9 mouse cellular contexts compared by ENCODE assay signal in the genomic region with DNA sequence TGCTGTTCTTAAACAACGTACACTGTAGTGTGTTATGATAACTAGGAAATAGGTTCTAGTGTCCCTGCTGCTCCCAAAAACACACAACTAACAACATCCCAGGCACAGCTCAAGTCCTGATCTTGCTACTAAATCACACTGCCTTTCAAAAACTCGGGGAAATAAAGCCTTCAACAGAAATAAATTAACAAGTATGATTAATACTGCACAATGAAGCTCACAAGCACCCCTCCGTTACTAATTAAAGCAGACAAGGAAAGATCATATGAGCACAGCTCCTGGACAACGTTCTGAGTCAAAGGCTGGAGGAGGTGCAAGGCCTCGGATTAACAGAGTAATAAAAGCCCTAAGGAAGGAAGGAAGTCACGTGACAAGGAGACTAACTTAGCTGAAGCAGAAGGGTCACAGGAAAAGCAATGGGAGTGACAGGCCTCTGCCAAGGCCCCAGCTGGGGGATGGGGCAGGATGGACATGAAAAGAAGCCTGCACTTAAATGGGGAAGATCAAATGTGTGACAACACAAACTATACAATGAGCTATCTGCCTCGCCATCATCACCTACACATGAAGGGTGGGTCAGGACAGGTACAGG. TPM values are rescaled to one million over a fixed set of nuclear protein-coding genes. Genes with fewer than 3 reads are reported as not detected.
DNase-seq lines count a peak whose midpoint lies in the region; ATAC-seq and TF ChIP-seq lines count a peak whose summit lies in the region.
"Had no signal": no experiment of that assay in that cellular context is flagged by ENCODE, and none has a peak within 500 bp of the region (broad histone marks: within the 10 kb centered on the region; RNA-seq: fewer than 3 reads in every experiment).

No protein-coding gene starts in this region.

- peak overlapping the region; percentile 21; the same call in 1 of the 2 replicates for H3K9ac ChIP-seq in forebrain, embryonic 14.5 days (ENCODE audit: low read length)
- H3K9ac ChIP-seq in forebrain, embryonic 16.5 days (replicated peaks; ENCODE audit: low read depth, low read length): no peak overlapping the region
- H3K9ac ChIP-seq in liver, embryonic 14.5 days (replicated peaks): peak overlapping the region; percentile 56
- H3K9ac ChIP-seq: hindbrain, embryonic 15.5 days had no signal

- TF ChIP-seq CTCF in C2C12 (IDR thresholded peaks at IDR 0.05; ENCODE audit: control insufficient read depth, insufficient read depth, insufficient read length): no peak
- TF ChIP-seq CTCF in liver, embryonic 14.5 days (IDR thresholded peaks at IDR 0.05; ENCODE audit: low read depth): no peak

- no peaks in the 10 kb centered on the region for H3K36me3 ChIP-seq in forebrain, embryonic 14.5 days (ENCODE audit: control insufficient read depth, insufficient read depth, low read length)
- no peaks in the 10 kb centered on the region for H3K36me3 ChIP-seq in forebrain, embryonic 16.5 days (ENCODE audit: control insufficient read depth, insufficient read depth)
- H3K36me3 ChIP-seq in C2C12 (ENCODE audit: control insufficient read depth, insufficient read depth): no peaks in the 10 kb centered on the region
- H3K36me3 ChIP-seq in embryonic facial prominence, embryonic 10.5 days (replicated peaks): no peaks in the 10 kb centered on the region
- no peaks in the 10 kb centered on the region for H3K36me3 ChIP-seq in liver, embryonic 14.5 days (replicated peaks; ENCODE audit: control insufficient read depth, insufficient read depth, low read depth)
- H3K36me3 ChIP-seq: hindbrain, embryonic 15.5 days had no signal

- no peaks in the 10 kb centered on the region for H3K4me1 ChIP-seq in forebrain, embryonic 14.5 days (ENCODE audit: control insufficient read depth, insufficient read depth, low read length)
- H3K4me1 ChIP-seq in forebrain, embryonic 16.5 days (replicated peaks; ENCODE audit: control insufficient read depth, insufficient read depth, low read length): peaks cover 6% of the 10 kb centered on the region
- peaks cover 15% of the 10 kb centered on the region for H3K4me1 ChIP-seq in embryonic facial prominence, embryonic 10.5 days
- peaks cover 16 to 17% of the 10 kb centered on the region in 2 experiments for H3K4me1 ChIP-seq in liver, embryonic 14.5 days (replicated peaks; ENCODE audit: control insufficient read depth in 2 of 2, insufficient read depth in 2 of 2, low read length in 1 of 2)

- no peak for DNase-seq in forebrain, embryonic 14.5 days (ENCODE audit: low spot score)
- DNase-seq in embryonic facial prominence, embryonic 10.5 days (ENCODE audit: low spot score): peak; percentile 14
- DNase-seq in heart, postnatal 4 days: peak; percentile 24
- DNase-seq in liver, embryonic 14.5 days (ENCODE audit: low read depth in 3 of 3, low spot score in 3 of 3): no peak
- no peak for DNase-seq in natural killer cell, adult 2 months (ENCODE audit: low spot score in 2 of 2)
- DNase-seq in spleen, postnatal 14 days (ENCODE audit: low spot score in 2 of 2): no peak

- H3K4me3 ChIP-seq in forebrain, embryonic 14.5 days (ENCODE audit: low read depth, low read length): no peak overlapping the region
- H3K4me3 ChIP-seq in forebrain, embryonic 16.5 days (replicated peaks; ENCODE audit: low read length): no peak overlapping the region
- H3K4me3 ChIP-seq in C2C12 (ENCODE audit: insufficient read depth, poor library complexity, severe bottlenecking): no peak overlapping the region
- no peak overlapping the region for H3K4me3 ChIP-seq in embryonic facial prominence, embryonic 10.5 days
- no peak overlapping the region; a peak in 1 of 4 replicates for H3K4me3 ChIP-seq in liver, embryonic 14.5 days (ENCODE audit: insufficient read depth in 1 of 2, low read depth in 2 of 2, low read length in 2 of 2)
- H3K4me3 ChIP-seq: hindbrain, embryonic 15.5 days had no signal

- WGBS in forebrain, embryonic 14.5 days: 28% methylated on average over 7 of the region's 7 CpGs
- WGBS in forebrain, embryonic 16.5 days: 39% methylated on average over 7 of the region's 7 CpGs
- WGBS in embryonic facial prominence, embryonic 10.5 days: 54% methylated on average over 7 of the region's 7 CpGs
- WGBS in liver, embryonic 14.5 days (ENCODE audit: insufficient replicate concordance): 22% methylated on average over 7 of the region's 7 CpGs

- no peaks in the 10 kb centered on the region for H3K27me3 ChIP-seq in forebrain, embryonic 14.5 days (replicated peaks; ENCODE audit: control insufficient read depth, insufficient read depth, low read length)
- no peaks in the 10 kb centered on the region for H3K27me3 ChIP-seq in forebrain, embryonic 16.5 days (replicated peaks; ENCODE audit: control insufficient read depth, insufficient read depth, low read length)
- H3K27me3 ChIP-seq in C2C12 (ENCODE audit: control insufficient read depth, insufficient read depth, insufficient read length): no peaks in the 10 kb centered on the region
- peaks cover 21% of the 10 kb centered on the region for H3K27me3 ChIP-seq in embryonic facial prominence, embryonic 10.5 days (replicated peaks; ENCODE audit: low read depth, poor library complexity, severe bottlenecking)
- no peaks in the 10 kb centered on the region for H3K27me3 ChIP-seq in liver, embryonic 14.5 days (ENCODE audit: control insufficient read depth, insufficient read depth, low read length)

- H3K4me2 ChIP-seq in forebrain, embryonic 14.5 days (ENCODE audit: low read length): no peak overlapping the region
- H3K4me2 ChIP-seq in forebrain, embryonic 16.5 days (ENCODE audit: low read length): no peak overlapping the region
- H3K4me2 ChIP-seq in liver, embryonic 14.5 days (ENCODE audit: low read depth): peak overlapping the region; percentile 64

- H3ac ChIP-seq in C2C12 (ENCODE audit: control insufficient read depth, insufficient read length, low read depth): peak overlapping the region; percentile 53

- H3K79me3 ChIP-seq in C2C12 (ENCODE audit: low read depth): no peaks in the 10 kb centered on the region

- no peak for TF ChIP-seq EP300 in liver, embryonic 14.5 days (IDR thresholded peaks at IDR 0.05; ENCODE audit: low read depth)

- no peak for ATAC-seq in forebrain, embryonic 14.5 days
- ATAC-seq in forebrain, embryonic 16.5 days: no peak
- ATAC-seq in liver, embryonic 14.5 days (ENCODE audit: insufficient read depth): no peak

- no peak overlapping the region for H3K27ac ChIP-seq in forebrain, embryonic 14.5 days (ENCODE audit: low read depth, low read length)
- H3K27ac ChIP-seq in forebrain, embryonic 16.5 days (ENCODE audit: low read length): no peak overlapping the region
- H3K27ac ChIP-seq in embryonic facial prominence, embryonic 10.5 days (replicated peaks): peak overlapping the region; percentile 35; the same call in 1 of the 2 replicates
- H3K27ac ChIP-seq in liver, embryonic 14.5 days: peak overlapping the region; percentile 92

- H3K9me3 ChIP-seq in forebrain, embryonic 14.5 days (replicated peaks; ENCODE audit: control insufficient read depth, low read length): no peaks in the 10 kb centered on the region
- no peaks in the 10 kb centered on the region for H3K9me3 ChIP-seq in forebrain, embryonic 16.5 days (ENCODE audit: control insufficient read depth, low read length)
- no peaks in the 10 kb centered on the region for H3K9me3 ChIP-seq in embryonic facial prominence, embryonic 10.5 days
- no peaks in the 10 kb centered on the region for H3K9me3 ChIP-seq in liver, embryonic 14.5 days (ENCODE audit: control insufficient read depth, low read length)
- H3K9me3 ChIP-seq: hindbrain, embryonic 15.5 days had no signal

- no peaks in the 10 kb centered on the region for H3K79me2 ChIP-seq in C2C12 (ENCODE audit: control insufficient read depth, insufficient read depth)

RNA-seq across cellular contexts. Expression of gene Dok1, which starts 35.7 kb away (rescaled TPM):
- 2.6 and 3.4 TPM in 2 replicates for polyA plus RNA-seq in forebrain, embryonic 14.5 days (2014; fragmentation: Nextera tagmentation; extraction: Ambion mirVana)
- 2.0 and 2.1 TPM in 2 replicates for polyA plus RNA-seq in forebrain, embryonic 16.5 days (2015; fragmentation: Nextera tagmentation; extraction: Ambion mirVana)
- polyA plus RNA-seq in C2C12 (2012; fragmentation: generic; extraction: Trizol): 80.8 TPM
- 11.1 and 12.2 TPM in 2 replicates for polyA plus RNA-seq in embryonic facial prominence, embryonic 10.5 days (2016; fragmentation: Nextera tagmentation; extraction: Ambion mirVana)
- total RNA-seq in heart, postnatal 4 days (2021): 1 to 10 TPM; 5.3 to 6.1 TPM
- polyA plus RNA-seq in liver, embryonic 14.5 days (2012; rRNA removed): 13.9 and 14.9 TPM in 2 replicates
- 12.7 and 15.7 TPM in 2 replicates for polyA plus RNA-seq in liver, embryonic 14.5 days (2014; fragmentation: Nextera tagmentation; extraction: Ambion mirVana)

RNA-seq across cellular contexts. Expression of gene Loxl3, which starts 36.4 kb away (rescaled TPM):
- polyA plus RNA-seq in forebrain, embryonic 14.5 days (2014; fragmentation: Nextera tagmentation; extraction: Ambion mirVana): 3.8 and 4.9 TPM in 2 replicates
- polyA plus RNA-seq in forebrain, embryonic 16.5 days (2015; fragmentation: Nextera tagmentation; extraction: Ambion mirVana): 5.3 and 6.0 TPM in 2 replicates
- 23.0 TPM for polyA plus RNA-seq in C2C12 (2012; fragmentation: generic; extraction: Trizol)
- polyA plus RNA-seq in embryonic facial prominence, embryonic 10.5 days (2016; fragmentation: Nextera tagmentation; extraction: Ambion mirVana): 11.4 and 11.6 TPM in 2 replicates
- total RNA-seq in heart, postnatal 4 days (2021): 1 to 10 TPM; 4.7 to 6.0 TPM
- polyA plus RNA-seq in liver, embryonic 14.5 days (2012; rRNA removed): 0.92 and 1.6 TPM in 2 replicates
- polyA plus RNA-seq in liver, embryonic 14.5 days (2014; fragmentation: Nextera tagmentation; extraction: Ambion mirVana): 1.1 TPM in 2 replicates

RNA-seq across cellular contexts. Expression of gene M1ap, which starts 50.9 kb away (rescaled TPM):
- 0.13 TPM in 1 of 2 replicates, not detected in the other for polyA plus RNA-seq in forebrain, embryonic 14.5 days (2014; fragmentation: Nextera tagmentation; extraction: Ambion mirVana)
- polyA plus RNA-seq in forebrain, embryonic 16.5 days (2015; fragmentation: Nextera tagmentation; extraction: Ambion mirVana): not detected in 2 replicates
- polyA plus RNA-seq in C2C12 (2012; fragmentation: generic; extraction: Trizol): 2.4 TPM
- 0.31 and 0.56 TPM in 2 replicates for polyA plus RNA-seq in embryonic facial prominence, embryonic 10.5 days (2016; fragmentation: Nextera tagmentation; extraction: Ambion mirVana)
- total RNA-seq in heart, postnatal 4 days (2021): under 1 TPM; 0.52 to 0.81 TPM
- polyA plus RNA-seq in liver, embryonic 14.5 days (2012; rRNA removed): 7.7 and 9.4 TPM in 2 replicates
- polyA plus RNA-seq in liver, embryonic 14.5 days (2014; fragmentation: Nextera tagmentation; extraction: Ambion mirVana): 14.4 and 15.0 TPM in 2 replicates

RNA-seq across cellular contexts. Expression of gene Aup1, which starts 56.7 kb away (rescaled TPM):
- polyA plus RNA-seq in forebrain, embryonic 14.5 days (2014; fragmentation: Nextera tagmentation; extraction: Ambion mirVana): 101 and 107 TPM in 2 replicates
- 157 and 186 TPM in 2 replicates for polyA plus RNA-seq in forebrain, embryonic 16.5 days (2015; fragmentation: Nextera tagmentation; extraction: Ambion mirVana)
- 166 TPM for polyA plus RNA-seq in C2C12 (2012; fragmentation: generic; extraction: Trizol)
- 148 and 172 TPM in 2 replicates for polyA plus RNA-seq in embryonic facial prominence, embryonic 10.5 days (2016; fragmentation: Nextera tagmentation; extraction: Ambion mirVana)
- total RNA-seq in heart, postnatal 4 days (2021): 10 to 100 TPM; 84.1 to 88.4 TPM
- polyA plus RNA-seq in liver, embryonic 14.5 days (2012; rRNA removed): 172 and 269 TPM in 2 replicates
- 128 and 136 TPM in 2 replicates for polyA plus RNA-seq in liver, embryonic 14.5 days (2014; fragmentation: Nextera tagmentation; extraction: Ambion mirVana)

RNA-seq across cellular contexts. Expression of gene Htra2, which starts 57.5 kb away (rescaled TPM):
- 32.6 and 32.9 TPM in 2 replicates for polyA plus RNA-seq in forebrain, embryonic 14.5 days (2014; fragmentation: Nextera tagmentation; extraction: Ambion mirVana)
- 70.7 and 77.8 TPM in 2 replicates for polyA plus RNA-seq in forebrain, embryonic 16.5 days (2015; fragmentation: Nextera tagmentation; extraction: Ambion mirVana)
- 119 TPM for polyA plus RNA-seq in C2C12 (2012; fragmentation: generic; extraction: Trizol)
- polyA plus RNA-seq in embryonic facial prominence, embryonic 10.5 days (2016; fragmentation: Nextera tagmentation; extraction: Ambion mirVana): 83.5 and 90.0 TPM in 2 replicates
- 10 to 100 TPM; 42.6 to 43.5 TPM for total RNA-seq in heart, postnatal 4 days (2021)
- 75.7 and 80.9 TPM in 2 replicates for polyA plus RNA-seq in liver, embryonic 14.5 days (2012; rRNA removed)
- polyA plus RNA-seq in liver, embryonic 14.5 days (2014; fragmentation: Nextera tagmentation; extraction: Ambion mirVana): 54.3 and 54.9 TPM in 2 replicates

Comparison
In these comparisons a context has a peak if more than half of its experiments do, and no peak if none do; other contexts are left out.
1. DNase-seq: peak in embryonic facial prominence, embryonic 10.5 days (single experiment) and heart, postnatal 4 days (single experiment); none in forebrain, embryonic 14.5 days (single experiment), liver, embryonic 14.5 days (0 of 3), natural killer cell, adult 2 months (0 of 2) and spleen, postnatal 14 days (0 of 2).
2. H3K27ac ChIP-seq: peak in embryonic facial prominence, embryonic 10.5 days (single experiment) and liver, embryonic 14.5 days (single experiment); none in forebrain, embryonic 14.5 days (single experiment) and forebrain, embryonic 16.5 days (single experiment).